Mouse (Mus musculus): ENCODE data around the gene Gm44502. TPM values are rescaled to one million over a fixed set of nuclear protein-coding genes. Genes with fewer than 3 reads are reported as not detected.
"Not testable (repeated sequence)": the region's sequence is repeated elsewhere in the genome, so short reads cannot be mapped to it uniquely, and the experiment has no call there.

The Gm44502 gene
- polyA plus RNA-seq, 1 experiment from 2014 or later = not detected

- peak within 1 kb of the TSS; percentile 96 for H3K4me2 ChIP-seq
- peaks cover 57% of the 10 kb centered on the region for H3K27me3 ChIP-seq
- H3K36me3 ChIP-seq = no peaks in the 10 kb centered on the region
- no peak for ATAC-seq (ENCODE audit: insufficient number of reproducible peaks, insufficient read depth, low FRiP score, low TSS enrichment, low read depth)
- under 1% methylated on average over 53 of the region's 53 CpGs for WGBS
- peaks cover 14% of the 10 kb centered on the region for H3K4me1 ChIP-seq (replicated peaks)
- no peaks in the 10 kb centered on the region for H3K9me3 ChIP-seq
- H3K27ac ChIP-seq = no peak within 1 kb of the TSS
- H3K4me3 ChIP-seq (replicated peaks) = peak within 1 kb of the TSS; percentile 56
- H3K9ac ChIP-seq (replicated peaks) = 0 out of 2 replicates have a peak within 1 kb of the TSS, but pooled peaks have one; percentile 18
These were observed 24.5 kb upstream of the Gm44502 start, which contains the start of gene Mapk8ip2 for GRCm38 (mm10) chr15:89453865-89454478. Gene Mapk8ip2, plus strand, starts transcription at chr15:89453913.

- H3K9ac ChIP-seq (replicated peaks) = no peak overlapping the region
- H3K4me3 ChIP-seq (replicated peaks) = peak overlapping the region; percentile 56
- H3K27ac ChIP-seq = no peak overlapping the region
- peaks cover 14% of the 10 kb centered on the region for H3K4me1 ChIP-seq (replicated peaks)
- H3K27me3 ChIP-seq = peaks cover 57% of the 10 kb centered on the region
- H3K9me3 ChIP-seq = no peaks in the 10 kb centered on the region
- H3K36me3 ChIP-seq = no peaks in the 10 kb centered on the region
- 4% methylated on average over 24 of the region's 24 CpGs for WGBS
- no peak; the same call in 1 of the 2 replicates for ATAC-seq (ENCODE audit: insufficient number of reproducible peaks, insufficient read depth, low FRiP score, low TSS enrichment, low read depth)
- peak overlapping the region; percentile 96 for H3K4me2 ChIP-seq
These were observed 23.7 kb upstream of the Gm44502 start for GRCm38 (mm10) chr15:89452906-89453864.

- Histone ChIP-seq H3K36me3 (no peaks in the 10 kb centered on the region), H3K27ac (no peak overlapping the region), H3K27me3 (no peaks in the 10 kb centered on the region; the same call in 1 of the 2 replicates), H3K4me2 (no peak overlapping the region), H3K4me3 (replicated peaks) (no peak overlapping the region), H3K4me1 (replicated peaks) (no peaks in the 10 kb centered on the region), H3K9me3 (no peaks in the 10 kb centered on the region), H3K9ac (replicated peaks) (no peak overlapping the region)
- no peak for ATAC-seq (ENCODE audit: insufficient number of reproducible peaks, insufficient read depth, low FRiP score, low TSS enrichment, low read depth)
- WGBS = 38% methylated on average over 8 of the region's 8 CpGs
These were observed 13.1 kb upstream of the Gm44502 start for GRCm38 (mm10) chr15:89442486-89443070.

- H3K4me3 ChIP-seq (replicated peaks) = no peak overlapping the region
- H3K27ac ChIP-seq = no peak overlapping the region
- H3K9ac ChIP-seq (replicated peaks) = no peak overlapping the region
- 88% methylated on average over 5 of the region's 5 CpGs for WGBS
- no peaks in the 10 kb centered on the region; the same call in 1 of the 2 replicates for H3K27me3 ChIP-seq
- no peak for ATAC-seq (ENCODE audit: insufficient number of reproducible peaks, insufficient read depth, low FRiP score, low TSS enrichment, low read depth)
- H3K9me3 ChIP-seq = no peaks in the 10 kb centered on the region
- no peaks in the 10 kb centered on the region for H3K4me1 ChIP-seq (replicated peaks)
- H3K36me3 ChIP-seq = no peaks in the 10 kb centered on the region
- H3K4me2 ChIP-seq = no peak overlapping the region
These were observed 6.4 kb upstream of the Gm44502 start for GRCm38 (mm10) chr15:89435878-89436277.

GRCm38 (mm10) chr15:89434136-89434535 is 4.6 kb upstream of the Gm44502 start:
- whole genome bisulfite sequencing = 68% methylated on average over 3 of the region's 3 CpGs
- Histone ChIP-seq H3K27ac (no peak overlapping the region), H3K4me2 (no peak overlapping the region)

GRCm38 (mm10) chr15:89432946-89433345 is 3.5 kb upstream of the Gm44502 start:
- no peak overlapping the region for H3K4me3 ChIP-seq (replicated peaks)
- peaks cover 11% of the 10 kb centered on the region for H3K4me1 ChIP-seq (replicated peaks)
- no peak overlapping the region for H3K4me2 ChIP-seq
- H3K9me3 ChIP-seq = no peaks in the 10 kb centered on the region
- 85% methylated on average over 4 of the region's 4 CpGs for whole genome bisulfite sequencing
- H3K9ac ChIP-seq (replicated peaks) = no peak overlapping the region
- peaks cover 1% of the 10 kb centered on the region; the same call in 1 of the 2 replicates for H3K36me3 ChIP-seq
- ATAC-seq (ENCODE audit: insufficient number of reproducible peaks, insufficient read depth, low FRiP score, low TSS enrichment, low read depth) = no peak
- H3K27ac ChIP-seq = no peak overlapping the region
- H3K27me3 ChIP-seq = no peaks in the 10 kb centered on the region; the same call in 1 of the 2 replicates

More at GRCm38 (mm10) chr15:89434136-89434535, 4.6 kb upstream of the Gm44502 start:
- ATAC-seq (ENCODE audit: insufficient number of reproducible peaks, insufficient read depth, low FRiP score, low TSS enrichment, low read depth) = no peak
- Histone ChIP-seq H3K27me3 (no peaks in the 10 kb centered on the region; the same call in 1 of the 2 replicates), H3K4me3 (replicated peaks) (no peak overlapping the region), H3K9me3 (no peaks in the 10 kb centered on the region), H3K36me3 (no peaks in the 10 kb centered on the region), H3K9ac (replicated peaks) (no peak overlapping the region), H3K4me1 (replicated peaks) (peaks cover 4% of the 10 kb centered on the region; the same call in 1 of the 2 replicates)

GRCm38 (mm10) chr15:89431806-89432205 is 2.3 kb upstream of the Gm44502 start:
- ATAC-seq (ENCODE audit: insufficient number of reproducible peaks, insufficient read depth, low FRiP score, low TSS enrichment, low read depth) = no peak
- 89% methylated on average over 6 of the region's 6 CpGs for WGBS

GRCm38 (mm10) chr15:89431271-89431670 is 1.8 kb upstream of the Gm44502 start:
- no peak for ATAC-seq (ENCODE audit: insufficient number of reproducible peaks, insufficient read depth, low FRiP score, low TSS enrichment, low read depth)
- WGBS = 87% methylated on average over 3 of the region's 3 CpGs
- Histone ChIP-seq H3K4me3 (replicated peaks) (no peak overlapping the region), H3K9me3 (no peaks in the 10 kb centered on the region), H3K4me2 (no peak overlapping the region), H3K36me3 (peaks cover 18% of the 10 kb centered on the region), H3K27me3 (no peaks in the 10 kb centered on the region; the same call in 1 of the 2 replicates), H3K27ac (no peak overlapping the region), H3K4me1 (replicated peaks) (peaks cover 12% of the 10 kb centered on the region), H3K9ac (replicated peaks) (no peak overlapping the region)

More at GRCm38 (mm10) chr15:89431806-89432205, 2.3 kb upstream of the Gm44502 start:
- Histone ChIP-seq H3K27me3 (no peaks in the 10 kb centered on the region; the same call in 1 of the 2 replicates), H3K4me3 (replicated peaks) (no peak overlapping the region), H3K9me3 (no peaks in the 10 kb centered on the region), H3K27ac (no peak overlapping the region), H3K9ac (replicated peaks) (no peak overlapping the region), H3K4me1 (replicated peaks) (peaks cover 11% of the 10 kb centered on the region), H3K36me3 (peaks cover 13% of the 10 kb centered on the region; the same call in 1 of the 2 replicates), H3K4me2 (no peak overlapping the region)

- Histone ChIP-seq H3K4me1 (replicated peaks) (peaks cover 17% of the 10 kb centered on the region), H3K36me3 (peaks cover 23% of the 10 kb centered on the region)
- not testable (repeated sequence) for H3K27me3 ChIP-seq; H3K27ac ChIP-seq; H3K4me3 ChIP-seq (replicated peaks); H3K4me2 ChIP-seq; H3K9ac ChIP-seq (replicated peaks); H3K9me3 ChIP-seq; ATAC-seq (ENCODE audit: insufficient number of reproducible peaks, insufficient read depth, low FRiP score, low TSS enrichment, low read depth)
- 84% methylated on average over 9 of the region's 9 CpGs for whole genome bisulfite sequencing
These were observed 1.3 kb upstream of the Gm44502 start for GRCm38 (mm10) chr15:89430771-89431170.

- no peaks in the 10 kb centered on the region for H3K9me3 ChIP-seq
- WGBS = 43% methylated on average over 6 of the region's 6 CpGs
- peak overlapping the region; percentile 75; the same call in 1 of the 2 replicates for H3K9ac ChIP-seq (replicated peaks)
- no peaks in the 10 kb centered on the region for H3K27me3 ChIP-seq
- peak overlapping the region; percentile 87 for H3K4me2 ChIP-seq
- H3K27ac ChIP-seq = peak overlapping the region; percentile 96
- no peak for ATAC-seq (ENCODE audit: insufficient number of reproducible peaks, insufficient read depth, low FRiP score, low TSS enrichment, low read depth)
- peaks cover 22% of the 10 kb centered on the region for H3K4me1 ChIP-seq (replicated peaks)
- H3K36me3 ChIP-seq = peaks cover 25% of the 10 kb centered on the region
- peak overlapping the region; percentile 74 for H3K4me3 ChIP-seq (replicated peaks)
These were observed 845 bp upstream of the Gm44502 start for GRCm38 (mm10) chr15:89430341-89430740.
